Mouse (Mus musculus) E14TG2a.4 (cell line): ENCODE measurements around the gene Smg5.

Experiments used
- H3K27me3 ChIP-seq: 2 replicates; pipeline ENCODE4 v1.6.1; 2014; ENCODE audit warnings: low read length, control low read depth; ENCODE audit not compliant: insufficient read depth
- H3K36me3 ChIP-seq: 2 replicates; pipeline ENCODE4 v1.6.1; 2014; ENCODE audit warnings: low read length, control low read depth; ENCODE audit not compliant: insufficient read depth
- H3K4me1 ChIP-seq: replicated peaks from 2 replicates; pipeline ENCODE4 v1.6.1; 2014; ENCODE audit warnings: low read depth, low read length, control low read depth
- H3K4me3 ChIP-seq: replicated peaks from 2 replicates; pipeline ENCODE4 v1.5.1; 2014; ENCODE audit warnings: mild to moderate bottlenecking, low read length
- H3K9me3 ChIP-seq: 2 replicates; pipeline ENCODE4 v1.6.1; 2014; ENCODE audit warnings: low read length, control low read depth
- CTCF ChIP-seq: conservative IDR thresholded peaks from 2 replicates; pipeline ENCODE4 v1.5.1; 2014; ENCODE audit warnings: low read length
- NANOG ChIP-seq: IDR thresholded peaks from 2 replicates; pipeline ENCODE4 v1.6.1; 2014; ENCODE audit warnings: borderline replicate concordance, low read length, mixed read lengths
- POU5F1 ChIP-seq: IDR thresholded peaks from 2 replicates; pipeline ENCODE4 v1.6.1; 2014; ENCODE audit warnings: low read length, borderline replicate concordance

The Smg5 gene

DNA sequence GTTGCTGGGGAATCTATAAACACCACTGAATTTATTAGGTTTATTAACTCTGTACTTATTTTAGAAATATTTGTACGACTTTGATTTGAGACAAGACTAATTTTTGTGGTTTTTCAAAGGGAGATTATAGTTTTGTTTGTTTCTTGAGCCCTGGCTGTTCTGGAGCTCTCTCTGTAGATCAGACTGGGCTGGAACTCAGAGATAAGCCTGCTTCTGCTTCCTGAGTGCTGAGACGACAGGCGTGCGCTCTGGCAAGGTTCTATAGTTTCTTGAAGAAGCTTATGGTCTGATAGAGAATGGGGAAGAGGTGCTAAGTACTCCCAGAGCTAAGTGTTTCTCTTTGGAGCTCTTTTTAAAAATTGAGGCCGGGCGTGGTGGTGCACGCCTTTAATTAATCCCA lies 2.3 kb downstream of the Smg5 start:
- peaks cover 61% of the 10 kb centered on the region for H3K36me3 ChIP-seq
- H3K4me3 ChIP-seq, result 0 out of 2 replicates have a peak overlapping the region, but pooled peaks have one; percentile 93
- H3K4me1 ChIP-seq, result peaks cover 65% of the 10 kb centered on the region
- TF ChIP-seq NANOG (no peak), CTCF (no peak)
- H3K27me3 ChIP-seq, result no peaks in the 10 kb centered on the region
- H3K9me3 ChIP-seq, result no peaks in the 10 kb centered on the region

- H3K36me3 ChIP-seq, result peaks cover 68% of the 10 kb centered on the region
- no peak overlapping the region; the same call in 1 of the 2 replicates for H3K4me3 ChIP-seq
- TF ChIP-seq NANOG (no peak), POU5F1 (no peak), CTCF (no peak)
- no peaks in the 10 kb centered on the region for H3K27me3 ChIP-seq
- H3K4me1 ChIP-seq, result peaks cover 58% of the 10 kb centered on the region
- H3K9me3 ChIP-seq, result no peaks in the 10 kb centered on the region
Observed at GRCm38 (mm10) chr3:88339006-88339405, 2.9 kb downstream of the Smg5 start.

DNA sequence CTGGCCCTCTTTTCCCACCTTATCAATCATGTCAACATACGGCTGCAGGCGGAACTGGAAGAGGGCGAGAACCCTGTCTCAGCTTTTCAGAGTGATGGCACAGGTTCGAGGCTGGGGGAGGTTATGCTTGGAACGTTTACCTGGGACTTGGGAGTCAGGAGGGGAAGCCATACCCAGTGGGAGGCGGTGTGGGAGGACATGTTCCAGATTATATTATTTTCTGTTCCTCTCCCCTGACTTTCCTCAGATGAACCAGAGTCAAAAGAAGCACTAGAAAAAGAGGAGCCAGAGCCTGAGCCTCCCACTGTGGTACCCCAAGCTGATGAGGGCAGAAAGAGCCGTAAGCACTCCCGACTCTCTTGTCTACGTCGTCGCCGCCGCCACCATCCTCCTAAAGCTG lies 14.7 kb downstream of the Smg5 start:
- TF ChIP-seq CTCF (no peak), POU5F1 (no peak)
- Histone ChIP-seq H3K4me3 (no peak overlapping the region), H3K9me3 (no peaks in the 10 kb centered on the region), H3K4me1 (peaks cover 6% of the 10 kb centered on the region; the same call in 1 of the 2 replicates), H3K27me3 (no peaks in the 10 kb centered on the region), H3K36me3 (peaks cover 100% of the 10 kb centered on the region)

DNA sequence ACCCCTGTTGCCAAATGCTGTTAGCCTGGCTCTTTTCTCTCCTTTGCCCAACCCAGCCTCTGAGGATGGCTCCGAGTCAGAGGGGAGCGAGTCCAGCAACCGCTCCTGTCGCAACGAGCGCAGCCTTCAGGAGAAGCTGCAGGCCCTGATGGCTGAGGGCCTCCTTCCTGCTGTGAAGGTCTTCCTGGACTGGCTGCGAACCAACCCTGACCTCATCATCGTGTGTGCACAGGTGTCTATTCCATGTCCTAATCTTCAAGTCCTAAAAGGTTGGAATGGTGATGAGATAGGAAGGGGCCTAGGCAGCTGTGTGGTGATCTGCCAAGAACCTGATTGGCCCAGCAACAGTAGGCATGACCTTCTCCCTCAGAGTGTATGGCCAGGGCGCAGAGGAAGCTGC lies 16.8 kb downstream of the Smg5 start:
- H3K27me3 ChIP-seq, result no peaks in the 10 kb centered on the region
- no peaks in the 10 kb centered on the region for H3K9me3 ChIP-seq
- peaks cover 100% of the 10 kb centered on the region for H3K36me3 ChIP-seq
- TF ChIP-seq POU5F1 (no peak), NANOG (no peak), CTCF (no peak)
- no peak overlapping the region for H3K4me3 ChIP-seq
- peaks cover 17% of the 10 kb centered on the region for H3K4me1 ChIP-seq

- no peak overlapping the region for H3K4me3 ChIP-seq
- peaks cover 100% of the 10 kb centered on the region for H3K36me3 ChIP-seq
- H3K27me3 ChIP-seq, result no peaks in the 10 kb centered on the region
- no peaks in the 10 kb centered on the region for H3K9me3 ChIP-seq
- no peak for TF ChIP-seq CTCF
- no peak for TF ChIP-seq NANOG
- no peak for TF ChIP-seq POU5F1
- peaks cover 34% of the 10 kb centered on the region for H3K4me1 ChIP-seq
Observed at GRCm38 (mm10) chr3:88354396-88355165, 18.5 kb downstream of the Smg5 start.

DNA sequence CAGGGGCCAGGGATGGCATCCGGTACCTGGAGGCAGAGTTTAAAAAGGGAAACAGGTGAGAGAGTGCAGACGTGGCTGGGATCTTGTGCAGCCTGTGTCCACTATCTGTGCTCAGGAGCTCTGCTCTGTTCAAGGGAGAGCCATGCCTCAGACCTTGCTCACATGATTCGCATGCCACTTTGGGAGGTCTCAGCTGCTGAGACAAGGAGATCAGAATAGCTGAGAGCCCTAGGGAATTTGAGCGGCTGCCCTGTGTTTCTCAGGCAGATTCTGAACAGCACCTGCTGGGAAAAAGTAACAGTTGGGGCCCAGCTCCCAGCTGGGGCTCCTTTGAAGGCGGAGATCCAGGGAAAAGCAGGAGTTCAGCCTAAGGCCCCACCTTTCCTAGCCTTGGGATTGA lies 23.5 kb downstream of the Smg5 start:
- TF ChIP-seq NANOG (no peak), CTCF (no peak), POU5F1 (no peak)
- H3K9me3 ChIP-seq, result no peaks in the 10 kb centered on the region
- H3K4me3 ChIP-seq, result no peak overlapping the region
- peaks cover 92% of the 10 kb centered on the region for H3K36me3 ChIP-seq
- peaks cover 2% of the 10 kb centered on the region for H3K27me3 ChIP-seq
- H3K4me1 ChIP-seq, result peaks cover 68% of the 10 kb centered on the region

GRCm38 (mm10) chr3:88359989-88360388 lies 23.9 kb downstream of the Smg5 start:
- Histone ChIP-seq H3K4me3 (no peak overlapping the region), H3K36me3 (peaks cover 88% of the 10 kb centered on the region), H3K27me3 (peaks cover 6% of the 10 kb centered on the region), H3K9me3 (no peaks in the 10 kb centered on the region), H3K4me1 (peaks cover 72% of the 10 kb centered on the region)
- TF ChIP-seq CTCF, result no peak
- TF ChIP-seq NANOG, result no peak
- TF ChIP-seq POU5F1, result no peak

- peaks cover 77% of the 10 kb centered on the region for H3K36me3 ChIP-seq
- H3K9me3 ChIP-seq, result no peaks in the 10 kb centered on the region
- peaks cover 17% of the 10 kb centered on the region for H3K27me3 ChIP-seq
- no peak overlapping the region for H3K4me3 ChIP-seq
- TF ChIP-seq CTCF (no peak), NANOG (no peak), POU5F1 (no peak)
- peaks cover 83% of the 10 kb centered on the region for H3K4me1 ChIP-seq
Observed at GRCm38 (mm10) chr3:88361096-88361495, 25.0 kb downstream of the Smg5 start.

- Histone ChIP-seq H3K4me3 (no peak overlapping the region), H3K36me3 (peaks cover 70% of the 10 kb centered on the region), H3K27me3 (peaks cover 19% of the 10 kb centered on the region), H3K9me3 (no peaks in the 10 kb centered on the region), H3K4me1 (peaks cover 83% of the 10 kb centered on the region)
- TF ChIP-seq NANOG (no peak), CTCF (no peak), POU5F1 (no peak)
Observed at GRCm38 (mm10) chr3:88361612-88362313, 25.7 kb downstream of the Smg5 start.
